Mouse (Mus musculus): ENCODE measurements around the gene Galntl6. TPM values are rescaled to one million over a fixed set of nuclear protein-coding genes. Genes with fewer than 3 reads are reported as not detected.

The Galntl6 gene
- polyA plus RNA-seq, 1 experiment from 2014 or later, result 0.33 TPM

DNA sequence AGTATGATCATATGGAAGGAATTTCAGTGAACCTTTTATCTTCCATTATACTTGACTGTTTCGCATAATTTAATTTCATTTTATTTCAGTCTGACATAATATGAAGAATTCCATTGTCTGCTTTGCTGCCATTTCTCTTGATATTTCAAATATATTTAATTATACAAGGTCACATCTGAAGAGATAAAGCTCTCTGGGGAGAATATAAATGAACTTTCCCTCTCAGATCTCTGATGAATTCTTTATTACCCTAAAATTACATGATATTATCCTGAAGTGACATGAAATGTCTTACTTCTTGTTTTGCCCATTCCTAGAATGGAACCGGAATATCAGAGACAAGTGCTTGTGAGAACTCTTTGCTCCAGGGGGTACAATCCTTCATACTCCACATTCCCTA lies 647.0 kb downstream of the Galntl6 start:
- Histone ChIP-seq H3K27ac (ENCODE audit: low read depth, low read length) (no peak overlapping the region), H3K27me3 (ENCODE audit: control insufficient read depth, insufficient read depth, low read length) (no peaks in the 10 kb centered on the region), H3K9ac (ENCODE audit: low read length) (no peak overlapping the region), H3K4me3 (ENCODE audit: low read depth, low read length) (no peak overlapping the region), H3K4me2 (no peak overlapping the region), H3K4me1 (ENCODE audit: control insufficient read depth, insufficient read depth, low read length) (no peaks in the 10 kb centered on the region), H3K36me3 (ENCODE audit: control insufficient read depth, insufficient read depth, low read length) (no peaks in the 10 kb centered on the region), H3K9me3 (ENCODE audit: control insufficient read depth, low read length) (no peaks in the 10 kb centered on the region)
- ATAC-seq (ENCODE audit: low FRiP score) (no peak), DNase-seq (ENCODE audit: low spot score, missing footprints) (no peak)
- 88% methylated on average over 2 of the region's 2 CpGs for WGBS

DNA sequence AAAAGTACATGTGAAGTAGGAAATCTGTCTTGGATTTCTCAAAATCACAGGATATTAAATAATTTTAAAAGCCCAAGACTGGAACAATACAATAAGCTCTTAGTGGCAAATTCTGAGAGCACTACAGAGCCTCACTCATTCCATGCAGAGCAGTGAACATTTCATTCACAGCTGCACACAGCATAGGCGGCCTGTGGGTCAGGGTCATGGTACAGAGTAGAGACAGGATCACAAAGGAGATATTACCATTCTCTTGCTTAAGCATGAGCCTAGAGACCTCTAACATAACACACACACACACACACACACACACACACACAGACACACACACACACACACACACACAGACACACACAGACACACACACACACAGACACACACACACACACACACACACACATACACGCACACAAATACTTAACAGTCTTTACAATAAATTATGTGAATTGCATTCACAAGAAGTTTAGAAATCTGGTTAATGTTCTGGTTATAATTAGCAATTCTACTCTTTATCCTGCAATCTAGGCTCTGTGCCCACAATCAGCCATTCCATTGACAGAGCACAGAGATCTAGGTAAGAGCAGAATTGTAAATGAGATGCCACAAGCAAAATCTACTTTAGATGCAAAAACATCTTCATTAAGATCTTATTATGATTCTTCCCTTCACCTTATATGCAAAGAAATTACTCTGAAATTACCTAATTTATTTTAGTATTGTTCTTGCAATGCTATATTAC lies 653.7 kb downstream of the Galntl6 start:
- WGBS, result 88% methylated on average over 2 of the region's 2 CpGs
- DNase-seq (ENCODE audit: low spot score, missing footprints), result no peak

DNA sequence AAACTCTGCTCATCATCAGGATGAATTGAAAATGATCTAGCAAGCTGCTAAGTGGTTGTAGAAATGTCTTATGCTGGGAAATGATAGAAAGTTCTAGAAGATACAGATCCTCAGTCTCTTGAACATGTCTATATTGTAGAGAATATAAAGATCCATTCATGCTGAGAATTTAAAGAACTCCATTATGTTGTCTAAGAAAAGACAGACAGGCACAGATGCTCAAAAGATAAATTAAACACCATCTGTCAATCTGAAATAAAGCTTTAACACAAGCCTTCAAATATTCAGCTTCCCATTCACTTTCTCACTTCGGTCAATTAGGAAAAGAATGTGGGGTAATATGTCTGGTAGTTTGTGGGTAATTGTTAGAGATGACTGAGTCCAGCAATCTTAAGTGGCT lies 658.8 kb downstream of the Galntl6 start:
- no peak overlapping the region for H3K4me2 ChIP-seq

More for the DNA sequence above, 653.7 kb downstream of the Galntl6 start:
- Histone ChIP-seq H3K9me3 (ENCODE audit: control insufficient read depth, low read length) (no peaks in the 10 kb centered on the region), H3K4me3 (ENCODE audit: low read depth, low read length) (no peak overlapping the region), H3K4me2 (no peak overlapping the region), H3K27ac (ENCODE audit: low read depth, low read length) (no peak overlapping the region), H3K27me3 (ENCODE audit: control insufficient read depth, insufficient read depth, low read length) (no peaks in the 10 kb centered on the region), H3K36me3 (ENCODE audit: control insufficient read depth, insufficient read depth, low read length) (no peaks in the 10 kb centered on the region), H3K4me1 (ENCODE audit: control insufficient read depth, insufficient read depth, low read length) (no peaks in the 10 kb centered on the region), H3K9ac (ENCODE audit: low read length) (no peak overlapping the region)
- ATAC-seq (ENCODE audit: low FRiP score), result no peak

DNA sequence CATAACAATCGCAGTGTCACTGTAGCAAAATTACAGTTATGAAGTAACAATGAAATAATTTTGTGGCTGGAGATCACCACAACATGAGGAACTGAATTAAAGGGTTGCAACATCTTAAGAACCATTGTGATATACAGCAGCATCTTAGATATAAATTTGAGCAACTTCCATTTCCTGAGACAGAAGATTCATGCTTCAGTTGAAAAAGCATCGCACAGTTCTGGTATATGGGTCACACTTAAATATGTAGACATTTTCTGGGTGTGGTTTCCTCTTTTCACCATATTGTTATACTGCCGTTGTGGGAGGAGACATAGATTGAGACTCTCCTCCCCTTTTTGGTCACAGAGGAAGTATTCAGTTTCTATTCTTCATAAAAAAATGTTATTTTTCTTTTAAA lies 667.6 kb downstream of the Galntl6 start:
- H3K27me3 ChIP-seq (ENCODE audit: control insufficient read depth, insufficient read depth, low read length), result no peaks in the 10 kb centered on the region
- no peak overlapping the region for H3K4me3 ChIP-seq (ENCODE audit: low read depth, low read length)
- WGBS, result 89% methylated on average over 3 of the region's 3 CpGs
- ATAC-seq (ENCODE audit: low FRiP score) (no peak), DNase-seq (ENCODE audit: low spot score, missing footprints) (no peak)
- no peak overlapping the region for H3K27ac ChIP-seq (ENCODE audit: low read depth, low read length)
- H3K4me1 ChIP-seq (ENCODE audit: control insufficient read depth, insufficient read depth, low read length), result no peaks in the 10 kb centered on the region
- H3K4me2 ChIP-seq, result no peak overlapping the region
- H3K9me3 ChIP-seq (ENCODE audit: control insufficient read depth, low read length), result no peaks in the 10 kb centered on the region
- no peak overlapping the region for H3K9ac ChIP-seq (ENCODE audit: low read length)
- no peaks in the 10 kb centered on the region for H3K36me3 ChIP-seq (ENCODE audit: control insufficient read depth, insufficient read depth, low read length)

More for the DNA sequence above, 658.8 kb downstream of the Galntl6 start:
- 72% methylated on average over 1 of the region's 1 CpGs for WGBS
- Histone ChIP-seq H3K4me3 (ENCODE audit: low read depth, low read length) (no peak overlapping the region), H3K4me1 (ENCODE audit: control insufficient read depth, insufficient read depth, low read length) (no peaks in the 10 kb centered on the region), H3K9ac (ENCODE audit: low read length) (no peak overlapping the region), H3K27ac (ENCODE audit: low read depth, low read length) (no peak overlapping the region), H3K27me3 (ENCODE audit: control insufficient read depth, insufficient read depth, low read length) (no peaks in the 10 kb centered on the region), H3K36me3 (ENCODE audit: control insufficient read depth, insufficient read depth, low read length) (no peaks in the 10 kb centered on the region), H3K9me3 (ENCODE audit: control insufficient read depth, low read length) (no peaks in the 10 kb centered on the region)
- DNase-seq (ENCODE audit: low spot score, missing footprints) (no peak), ATAC-seq (ENCODE audit: low FRiP score) (no peak)

DNA sequence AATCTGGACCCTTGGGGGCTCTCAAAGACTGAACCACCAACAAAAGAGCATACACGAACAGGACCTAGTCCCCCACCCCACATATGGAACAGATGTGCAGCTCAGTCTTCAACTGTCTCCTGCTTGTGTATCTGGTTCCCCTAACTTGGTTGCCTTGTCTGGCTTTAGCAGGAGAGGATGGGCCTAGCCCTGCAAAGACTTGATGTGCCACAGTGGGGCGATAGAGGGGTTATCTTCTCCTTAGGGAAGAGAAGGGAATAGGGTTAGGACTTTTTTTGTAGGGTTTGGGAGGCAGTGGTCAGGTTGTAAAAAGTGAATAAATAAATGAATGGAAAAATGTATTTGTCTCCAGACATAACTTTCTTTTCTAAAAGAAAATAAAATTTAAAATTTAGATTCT lies 678.2 kb downstream of the Galntl6 start:
- H3K36me3 ChIP-seq (ENCODE audit: control insufficient read depth, insufficient read depth, low read length), result no peaks in the 10 kb centered on the region
- no peaks in the 10 kb centered on the region for H3K9me3 ChIP-seq (ENCODE audit: control insufficient read depth, low read length)
- H3K4me1 ChIP-seq (ENCODE audit: control insufficient read depth, insufficient read depth, low read length), result no peaks in the 10 kb centered on the region
- 13% methylated on average over 2 of the region's 2 CpGs for WGBS
- no peak for DNase-seq (ENCODE audit: low spot score, missing footprints)
- no peak overlapping the region for H3K27ac ChIP-seq (ENCODE audit: low read depth, low read length)
- ATAC-seq (ENCODE audit: low FRiP score), result no peak
- H3K4me2 ChIP-seq, result no peak overlapping the region
- no peak overlapping the region for H3K4me3 ChIP-seq (ENCODE audit: low read depth, low read length)
- no peaks in the 10 kb centered on the region for H3K27me3 ChIP-seq (ENCODE audit: control insufficient read depth, insufficient read depth, low read length)
- no peak overlapping the region for H3K9ac ChIP-seq (ENCODE audit: low read length)

DNA sequence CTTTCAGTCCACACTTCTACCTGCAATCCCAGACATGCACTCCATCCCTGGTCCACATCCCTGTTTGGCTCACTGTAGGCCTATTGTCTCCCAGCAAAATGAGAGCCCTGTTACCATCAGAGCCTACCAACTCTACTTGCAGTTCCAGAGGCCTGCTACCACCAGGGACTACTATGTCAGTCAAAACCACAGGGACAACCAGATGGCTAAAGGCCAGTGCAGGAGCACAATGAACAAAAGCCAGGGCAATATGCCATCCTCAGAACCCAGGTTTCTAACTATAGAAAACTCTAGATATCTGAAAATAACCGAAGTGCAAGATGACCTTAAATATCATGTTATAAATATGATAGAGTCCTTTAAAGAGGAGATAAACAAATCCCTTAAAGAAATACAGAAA lies 683.7 kb downstream of the Galntl6 start:
- no peak overlapping the region for H3K4me2 ChIP-seq
- 0 out of 2 replicates have a peak, but pooled peaks have one; percentile 19 for ATAC-seq (ENCODE audit: low FRiP score)
- no peak overlapping the region for H3K4me3 ChIP-seq (ENCODE audit: low read depth, low read length)
- H3K9ac ChIP-seq (ENCODE audit: low read length), result no peak overlapping the region
- H3K4me1 ChIP-seq (ENCODE audit: control insufficient read depth, insufficient read depth, low read length), result no peaks in the 10 kb centered on the region
- H3K27me3 ChIP-seq (ENCODE audit: control insufficient read depth, insufficient read depth, low read length), result no peaks in the 10 kb centered on the region
- no peaks in the 10 kb centered on the region for H3K36me3 ChIP-seq (ENCODE audit: control insufficient read depth, insufficient read depth, low read length)
- H3K27ac ChIP-seq (ENCODE audit: low read depth, low read length), result no peak overlapping the region
- no peaks in the 10 kb centered on the region for H3K9me3 ChIP-seq (ENCODE audit: control insufficient read depth, low read length)
- DNase-seq (ENCODE audit: low spot score, missing footprints), result no peak
- WGBS, result 91% methylated on average over 1 of the region's 1 CpGs

DNA sequence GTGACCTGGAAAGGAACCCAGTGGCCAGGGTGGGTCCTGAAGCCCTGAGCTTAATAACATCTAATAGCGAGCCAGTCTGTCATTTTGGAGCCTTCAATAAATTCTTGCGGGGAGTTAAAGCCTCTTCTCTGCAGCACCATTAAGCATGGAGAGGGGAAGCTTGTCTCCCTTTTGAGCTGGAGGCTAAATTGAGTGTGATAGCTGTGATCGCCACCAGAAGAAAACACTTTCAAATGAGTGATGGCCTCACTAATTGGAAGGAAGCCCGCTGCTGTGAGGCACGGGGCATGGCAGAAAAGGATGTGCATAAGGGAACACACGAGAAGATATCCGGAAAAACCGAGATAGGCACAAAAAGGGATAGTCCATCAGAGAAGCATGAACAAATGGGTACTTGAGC lies 694.6 kb downstream of the Galntl6 start:
- Histone ChIP-seq H3K36me3 (ENCODE audit: control insufficient read depth, insufficient read depth, low read length) (no peaks in the 10 kb centered on the region), H3K4me2 (no peak overlapping the region), H3K4me1 (ENCODE audit: control insufficient read depth, insufficient read depth, low read length) (no peaks in the 10 kb centered on the region), H3K27me3 (ENCODE audit: control insufficient read depth, insufficient read depth, low read length) (no peaks in the 10 kb centered on the region), H3K9ac (ENCODE audit: low read length) (no peak overlapping the region), H3K4me3 (ENCODE audit: low read depth, low read length) (no peak overlapping the region), H3K27ac (ENCODE audit: low read depth, low read length) (no peak overlapping the region), H3K9me3 (ENCODE audit: control insufficient read depth, low read length) (no peaks in the 10 kb centered on the region)
- no peak for ATAC-seq (ENCODE audit: low FRiP score)
- DNase-seq (ENCODE audit: low spot score, missing footprints), result no peak
- 86% methylated on average over 8 of the region's 8 CpGs for WGBS

DNA sequence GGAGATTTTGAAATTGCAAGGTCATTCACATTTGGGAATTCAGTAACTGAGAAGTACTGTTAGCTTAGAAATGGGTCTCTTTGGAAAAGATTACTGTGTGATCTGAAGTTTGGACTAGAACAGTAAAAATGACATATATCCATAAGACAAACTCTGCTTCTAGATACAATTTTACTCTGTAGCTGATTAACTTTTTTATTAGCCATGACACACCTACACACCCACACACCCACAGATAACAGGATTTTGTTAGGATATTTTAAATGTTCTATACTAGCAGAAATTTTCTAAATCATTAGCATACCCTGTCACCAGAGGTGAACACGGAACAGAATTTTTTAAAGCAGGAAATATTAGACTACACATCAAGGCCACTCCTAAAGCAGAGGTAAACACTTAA lies 722.7 kb downstream of the Galntl6 start:
- Histone ChIP-seq H3K36me3 (ENCODE audit: control insufficient read depth, insufficient read depth, low read length) (no peaks in the 10 kb centered on the region), H3K27me3 (ENCODE audit: control insufficient read depth, insufficient read depth, low read length) (no peaks in the 10 kb centered on the region), H3K4me2 (no peak overlapping the region), H3K27ac (ENCODE audit: low read depth, low read length) (no peak overlapping the region), H3K4me3 (ENCODE audit: low read depth, low read length) (no peak overlapping the region), H3K4me1 (ENCODE audit: control insufficient read depth, insufficient read depth, low read length) (no peaks in the 10 kb centered on the region), H3K9me3 (ENCODE audit: control insufficient read depth, low read length) (no peaks in the 10 kb centered on the region), H3K9ac (ENCODE audit: low read length) (no peak overlapping the region)
- ATAC-seq (ENCODE audit: low FRiP score) (no peak), DNase-seq (ENCODE audit: low spot score, missing footprints) (no peak)
- WGBS, result 75% methylated on average over 1 of the region's 1 CpGs

DNA sequence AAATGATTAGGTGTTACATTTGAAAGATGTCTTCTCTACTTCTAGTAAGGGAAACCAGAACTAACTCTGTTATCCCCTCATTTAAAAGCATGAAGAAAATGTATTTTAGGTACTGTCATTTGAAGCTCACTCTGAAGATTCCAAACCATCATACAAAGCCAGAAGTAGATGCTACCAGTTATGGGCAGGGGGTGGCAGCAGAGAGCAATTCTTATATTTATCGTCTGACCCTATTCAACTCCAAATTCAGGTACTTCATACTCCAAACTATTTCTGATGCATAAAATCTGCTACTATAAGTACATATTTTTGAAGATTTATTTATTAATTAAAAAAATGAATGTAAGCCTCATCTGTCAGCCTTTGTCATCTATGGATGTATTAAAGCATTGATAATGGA lies 765.5 kb downstream of the Galntl6 start:
- Histone ChIP-seq H3K27me3 (ENCODE audit: control insufficient read depth, insufficient read depth, low read length) (no peaks in the 10 kb centered on the region), H3K4me2 (no peak overlapping the region), H3K27ac (ENCODE audit: low read depth, low read length) (no peak overlapping the region), H3K9me3 (ENCODE audit: control insufficient read depth, low read length) (no peaks in the 10 kb centered on the region), H3K36me3 (ENCODE audit: control insufficient read depth, insufficient read depth, low read length) (no peaks in the 10 kb centered on the region), H3K9ac (ENCODE audit: low read length) (no peak overlapping the region), H3K4me3 (ENCODE audit: low read depth, low read length) (no peak overlapping the region), H3K4me1 (ENCODE audit: control insufficient read depth, insufficient read depth, low read length) (no peaks in the 10 kb centered on the region)
- peak; percentile 89 for DNase-seq (ENCODE audit: low spot score, missing footprints)
- ATAC-seq (ENCODE audit: low FRiP score), result 0 out of 2 replicates have a peak, but pooled peaks have one; percentile 62
- WGBS, result 24% methylated on average over 1 of the region's 1 CpGs
